Comparison of ENCODE assay signal across 10 mouse cellular contexts in the genomic region with DNA sequence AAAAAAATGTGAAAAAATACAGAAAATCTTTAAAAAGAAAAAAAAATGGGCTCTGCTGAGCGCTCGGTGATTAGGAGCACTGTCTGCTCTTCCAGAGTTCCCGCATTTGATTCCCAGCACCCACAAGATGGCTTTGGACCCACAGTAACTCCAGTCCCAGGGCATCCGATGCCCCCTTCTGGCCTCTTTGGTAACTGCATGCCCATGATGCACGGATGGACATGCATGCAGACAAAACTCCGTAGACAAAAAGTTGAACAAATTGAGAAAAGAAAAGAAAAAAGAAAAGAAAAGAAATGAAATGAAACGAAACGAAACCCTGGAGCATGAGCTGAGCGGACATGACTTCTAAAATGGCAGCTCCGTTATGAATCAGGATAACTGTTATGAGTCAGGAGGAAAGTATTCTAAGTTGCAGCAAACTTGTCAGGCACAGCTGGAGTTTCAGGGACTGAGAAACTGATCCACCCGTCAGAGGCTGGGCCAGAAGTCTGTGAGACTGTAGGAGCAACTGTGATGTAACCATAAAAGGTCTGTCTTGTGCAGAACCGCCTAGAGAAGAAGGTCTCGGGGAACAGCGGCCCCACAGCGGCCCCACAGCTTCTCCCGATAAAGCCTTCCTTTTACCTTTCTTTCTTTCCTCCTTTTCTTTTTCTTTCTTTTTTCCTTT.
DNase-seq lines count a peak whose midpoint lies in the region; TF ChIP-seq lines count a peak whose summit lies in the region.
"Had no signal": no experiment of that assay in that cellular context is flagged by ENCODE, and none has a peak within 500 bp of the region (broad histone marks: within the 10 kb centered on the region; RNA-seq: fewer than 3 reads in every experiment).

No protein-coding gene starts in this region.

- intact Hi-C loops in gastrocnemius, adult 2 months (cut with DNase I): no loop called here
- intact Hi-C loops in heart, postnatal 36 days (cut with DNase I): loop anchor here (10.0 kb wide), 1 partner anchor 222 kb away; no protein-coding TSS in a partner anchor

- WGBS in thymus, adult 2 months: 95% methylated on average over 16 of the region's 16 CpGs

- H3K36me3 ChIP-seq in thymus, adult 2 months (ENCODE audit: control insufficient read depth, insufficient read depth, low read length): no peaks in the 10 kb centered on the region
- H3K36me3 ChIP-seq: intestine, embryonic 15.5 days had no signal

- no peaks in the 10 kb centered on the region for H3K4me1 ChIP-seq in thymus, adult 2 months (replicated peaks; ENCODE audit: control insufficient read depth, insufficient read depth, low read length)
- H3K4me1 ChIP-seq: intestine, embryonic 15.5 days had no signal

- H3K4me3 ChIP-seq in gastrocnemius, adult 2 months: no peak overlapping the region
- H3K4me3 ChIP-seq in thymus, adult 2 months (ENCODE audit: control insufficient read depth, insufficient read depth, low read length): no peak overlapping the region
- H3K4me3 ChIP-seq: intestine, embryonic 15.5 days had no signal

- peak; percentile 38 for DNase-seq in gastrocnemius, adult 2 months
- DNase-seq in gastrocnemius, postnatal 4 days (ENCODE audit: low spot score in 2 of 2): no peak
- peak; percentile 24 for DNase-seq in thymus, adult 2 months
- no peak for DNase-seq in thymus, postnatal 0 days (ENCODE audit: low spot score)
- peak; percentile 14 to 20 for DNase-seq in heart, postnatal 36 days
- peak; percentile 15 to 16 for DNase-seq in thymus, postnatal 36 days
- DNase-seq in right cerebral cortex, postnatal 36 days (ENCODE audit: low spot score in 2 of 2): no peak
- DNase-seq in frontal cortex, postnatal 10 days (ENCODE audit: low spot score in 2 of 2): no peak
- DNase-seq: cerebellum, adult 9-10 months had no signal

- TF ChIP-seq POLR2A in thymus, adult 2 months (IDR thresholded peaks at IDR 0.05; ENCODE audit: control insufficient read depth, extremely low read depth, insufficient read depth, low read length, poor library complexity): no peak

- TF ChIP-seq CTCF in gastrocnemius, adult 2 months (IDR thresholded peaks at IDR 0.05): peak; percentile 50
- TF ChIP-seq CTCF in thymus, adult 2 months (IDR thresholded peaks at IDR 0.05; ENCODE audit: borderline replicate concordance, control insufficient read depth, extremely low read depth, insufficient read depth, low read length, poor library complexity): 0 out of 2 replicates have a peak, but pooled peaks have one; percentile 27

- H3K27me3 ChIP-seq in thymus, adult 2 months (ENCODE audit: control insufficient read depth, insufficient read depth, low read length): no peaks in the 10 kb centered on the region
- H3K27me3 ChIP-seq: intestine, embryonic 15.5 days had no signal

- H3K27ac ChIP-seq in gastrocnemius, adult 2 months: no peak overlapping the region
- H3K27ac ChIP-seq in thymus, adult 2 months (ENCODE audit: control insufficient read depth, insufficient read depth, low read length): no peak overlapping the region
- H3K27ac ChIP-seq: intestine, embryonic 15.5 days had no signal

Comparison
In these comparisons a context has a peak if more than half of its experiments do, and no peak if none do; other contexts are left out.
1. DNase-seq: peak in gastrocnemius, adult 2 months (single experiment), thymus, adult 2 months (single experiment), heart, postnatal 36 days (2 of 2) and thymus, postnatal 36 days (2 of 2); none in gastrocnemius, postnatal 4 days (0 of 2), thymus, postnatal 0 days (single experiment), right cerebral cortex, postnatal 36 days (0 of 2) and frontal cortex, postnatal 10 days (0 of 2).